Mouse (Mus musculus) midbrain, embryonic 11.5 days (tissue): Measurements from ENCODE around the gene B4galt4. TPM values are rescaled to one million over a fixed set of nuclear protein-coding genes. Genes with fewer than 3 reads are reported as not detected.

ENCODE experiments used
- ATAC-seq: fragments of 200-750 bp; cut with Nextera tagmentation; 2 replicates; pipeline ENCODE4 v1.8.0; 2017; ENCODE audit warnings: moderate TSS enrichment, moderate library complexity; ENCODE audit not compliant: low FRiP score
- DNase-seq: peaks from one replicate; pipeline ENCODE4 v3.0.0; 2015; ENCODE audit warnings: low spot score; ENCODE audit errors: missing footprints
- H3K27ac ChIP-seq: fragments of 300-500 bp; sonication (generic); 2 replicates; pipeline ENCODE4 v1.5.1; 2014; ENCODE audit warnings: low read depth, low read length
- H3K27me3 ChIP-seq: fragments of 300-500 bp; sonication (generic); 2 replicates; pipeline ENCODE4 v1.6.1; 2014; ENCODE audit warnings: mild to moderate bottlenecking, low read length, moderate library complexity, mixed read lengths; ENCODE audit not compliant: control insufficient read depth, insufficient read depth
- H3K36me3 ChIP-seq: fragments of 300-500 bp; sonication (generic); 2 replicates; pipeline ENCODE4 v1.6.1; 2014; ENCODE audit warnings: mild to moderate bottlenecking, low read length, moderate library complexity, mixed read lengths; ENCODE audit not compliant: control insufficient read depth, insufficient read depth
- H3K4me1 ChIP-seq: fragments of 300-500 bp; sonication (generic); 2 replicates; pipeline ENCODE4 v1.6.1; 2014; ENCODE audit warnings: low read length; ENCODE audit not compliant: control insufficient read depth, insufficient read depth
- H3K4me2 ChIP-seq: fragments of 300-500 bp; sonication (generic); 2 replicates; pipeline ENCODE4 v1.6.1; 2014; ENCODE audit warnings: mild to moderate bottlenecking, moderate library complexity
- H3K4me3 ChIP-seq: fragments of 300-500 bp; sonication (generic); 2 replicates; pipeline ENCODE4 v1.5.1; 2014; ENCODE audit warnings: low read depth, low read length
- H3K9ac ChIP-seq: fragments of 300-500 bp; sonication (generic); 2 replicates; pipeline ENCODE4 v1.6.1; 2014; ENCODE audit warnings: low read length
- H3K9me3 ChIP-seq: fragments of 300-500 bp; sonication (generic); 2 replicates; pipeline ENCODE4 v1.6.1; 2016; ENCODE audit warnings: low read length; ENCODE audit not compliant: control insufficient read depth
- WGBS: fragments of 180-500 bp; shearing (Covaris S2); extraction: QIAGEN DNeasy Blood & Tissue Kit; methylation state at CpG from one replicate; pipeline ENCODE4 v1.1.7; 2014; 5-methylcytosine and 5-hydroxymethylcytosine counted together
- polyA plus RNA-seq: library from polyadenylated mRNA; unstranded; fragments of >200 nt; fragmentation: Nextera tagmentation; extraction: Ambion mirVana; gene quantifications from 2 replicates; pipeline ENCODE4 v1.2.1, GENCODE M21; 2014

The B4galt4 gene
- 26.4 and 29.9 TPM in 2 replicates for polyA plus RNA-seq

GRCm38 (mm10) chr16:38742113-38742658 lies at the start of gene B4galt4:
Gene B4galt4 (plus strand): TSS chr16:38742264.
- peak within 1 kb of the TSS; percentile 76 for H3K4me3 ChIP-seq
- H3K36me3 ChIP-seq = no peaks in the 10 kb centered on the region
- H3K4me1 ChIP-seq = no peaks in the 10 kb centered on the region
- peak; percentile 96 for ATAC-seq
- WGBS = under 1% methylated on average over 69 of the region's 69 CpGs
- peak within 1 kb of the TSS; percentile 25; the same call in 1 of the 2 replicates for H3K27ac ChIP-seq
- peak; percentile 98 for DNase-seq
- no peaks in the 10 kb centered on the region for H3K9me3 ChIP-seq
- peak within 1 kb of the TSS; percentile 94 for H3K4me2 ChIP-seq
- H3K9ac ChIP-seq = peak within 1 kb of the TSS; percentile 83
- H3K27me3 ChIP-seq = no peaks in the 10 kb centered on the region

- Histone ChIP-seq H3K9me3 (no peaks in the 10 kb centered on the region), H3K4me3 (no peak overlapping the region), H3K4me1 (no peaks in the 10 kb centered on the region), H3K27me3 (no peaks in the 10 kb centered on the region), H3K9ac (no peak overlapping the region), H3K36me3 (no peaks in the 10 kb centered on the region), H3K27ac (no peak overlapping the region), H3K4me2 (no peak overlapping the region)
- DNase-seq (no peak), ATAC-seq (no peak)
- 92% methylated on average over 6 of the region's 6 CpGs for WGBS
Measured at GRCm38 (mm10) chr16:38694906-38695540, 47.0 kb upstream of the B4galt4 start.

- Histone ChIP-seq H3K27ac (no peak overlapping the region), H3K27me3 (no peaks in the 10 kb centered on the region), H3K36me3 (no peaks in the 10 kb centered on the region), H3K9ac (no peak overlapping the region), H3K4me1 (no peaks in the 10 kb centered on the region), H3K4me2 (no peak overlapping the region), H3K9me3 (no peaks in the 10 kb centered on the region), H3K4me3 (no peak overlapping the region)
- ATAC-seq (no peak), DNase-seq (no peak)
- WGBS = 89% methylated on average over 5 of the region's 5 CpGs
Measured at GRCm38 (mm10) chr16:38695557-38695956, 46.5 kb upstream of the B4galt4 start.

GRCm38 (mm10) chr16:38697611-38698010 lies 44.5 kb upstream of the B4galt4 start:
- DNase-seq (no peak), ATAC-seq (no peak)
- H3K36me3 ChIP-seq = no peaks in the 10 kb centered on the region
- no peaks in the 10 kb centered on the region for H3K9me3 ChIP-seq
- H3K27me3 ChIP-seq = no peaks in the 10 kb centered on the region
- H3K4me2 ChIP-seq = no peak overlapping the region
- peaks cover 3% of the 10 kb centered on the region; the same call in 1 of the 2 replicates for H3K4me1 ChIP-seq
- no peak overlapping the region for H3K9ac ChIP-seq
- no peak overlapping the region for H3K27ac ChIP-seq
- 88% methylated on average over 5 of the region's 5 CpGs for WGBS
- H3K4me3 ChIP-seq = no peak overlapping the region

- peaks cover 3% of the 10 kb centered on the region; the same call in 1 of the 2 replicates for H3K4me1 ChIP-seq
- DNase-seq = peak; percentile 84
- no peaks in the 10 kb centered on the region for H3K36me3 ChIP-seq
- no peak overlapping the region for H3K4me2 ChIP-seq
- H3K27me3 ChIP-seq = no peaks in the 10 kb centered on the region
- no peak overlapping the region for H3K9ac ChIP-seq
- H3K27ac ChIP-seq = no peak overlapping the region
- WGBS = 84% methylated on average over 16 of the region's 16 CpGs
- no peaks in the 10 kb centered on the region for H3K9me3 ChIP-seq
- H3K4me3 ChIP-seq = no peak overlapping the region
- no peak for ATAC-seq
Measured at GRCm38 (mm10) chr16:38700392-38701162, 41.5 kb upstream of the B4galt4 start.

GRCm38 (mm10) chr16:38701492-38702185 lies 40.4 kb upstream of the B4galt4 start:
- H3K4me2 ChIP-seq = peak overlapping the region; percentile 16; the same call in 1 of the 2 replicates
- peak overlapping the region; percentile 21; the same call in 1 of the 2 replicates for H3K9ac ChIP-seq
- H3K36me3 ChIP-seq = no peaks in the 10 kb centered on the region
- H3K27ac ChIP-seq = 0 out of 2 replicates have a peak overlapping the region, but pooled peaks have one; percentile 25
- DNase-seq (peak; percentile 95), ATAC-seq (peak; percentile 84)
- H3K27me3 ChIP-seq = no peaks in the 10 kb centered on the region
- no peaks in the 10 kb centered on the region for H3K9me3 ChIP-seq
- H3K4me3 ChIP-seq = no peak overlapping the region
- peaks cover 3% of the 10 kb centered on the region; the same call in 1 of the 2 replicates for H3K4me1 ChIP-seq
- 37% methylated on average over 9 of the region's 9 CpGs for WGBS

- no peak overlapping the region for H3K27ac ChIP-seq
- WGBS = 85% methylated on average over 3 of the region's 3 CpGs
- no peaks in the 10 kb centered on the region for H3K9me3 ChIP-seq
- H3K4me1 ChIP-seq = peaks cover 3% of the 10 kb centered on the region; the same call in 1 of the 2 replicates
- H3K9ac ChIP-seq = no peak overlapping the region
- H3K4me2 ChIP-seq = no peak overlapping the region
- H3K36me3 ChIP-seq = no peaks in the 10 kb centered on the region
- no peaks in the 10 kb centered on the region for H3K27me3 ChIP-seq
- DNase-seq = peak; percentile 78
- ATAC-seq = no peak
- H3K4me3 ChIP-seq = no peak overlapping the region
Measured at GRCm38 (mm10) chr16:38702316-38702715, 39.7 kb upstream of the B4galt4 start.

GRCm38 (mm10) chr16:38703501-38703900 lies 38.6 kb upstream of the B4galt4 start:
- Histone ChIP-seq H3K9me3 (no peaks in the 10 kb centered on the region), H3K27me3 (no peaks in the 10 kb centered on the region), H3K36me3 (no peaks in the 10 kb centered on the region), H3K4me3 (no peak overlapping the region), H3K27ac (no peak overlapping the region), H3K9ac (no peak overlapping the region), H3K4me1 (peaks cover 3% of the 10 kb centered on the region; the same call in 1 of the 2 replicates), H3K4me2 (no peak overlapping the region)
- ATAC-seq (no peak), DNase-seq (no peak)
- WGBS = 61% methylated on average over 6 of the region's 6 CpGs
